Mouse (Mus musculus): ENCODE measurements around the gene Aox2.
"Not testable (repeated sequence)": the region's sequence is repeated elsewhere in the genome, so short reads cannot be mapped to it uniquely, and the experiment has no call there.

Aox2 gene

GRCm38 (mm10) chr1:58362296-58362695, 84.2 kb downstream of the Aox2 start:
- no peaks in the 10 kb centered on the region for H3K27me3 ChIP-seq (ENCODE audit: insufficient read depth, low read length)
- H3K36me3 ChIP-seq (ENCODE audit: insufficient read depth, low read length): no peaks in the 10 kb centered on the region
- H3K4me3 ChIP-seq (replicated peaks; ENCODE audit: low read length): 0 out of 2 replicates have a peak overlapping the region, but pooled peaks have one; percentile 1
- TF ChIP-seq POU5F1 (IDR thresholded peaks at IDR 0.05; ENCODE audit: borderline replicate concordance, low read length) (no peak), NANOG (IDR thresholded peaks at IDR 0.05; ENCODE audit: borderline replicate concordance, low read length) (no peak), CTCF (conservative IDR thresholded peaks at IDR 0.05; ENCODE audit: low read length) (no peak)
- peaks cover 19% of the 10 kb centered on the region for H3K9me3 ChIP-seq (ENCODE audit: low read length)
- H3K4me1 ChIP-seq (replicated peaks; ENCODE audit: low read depth, low read length): peaks cover 38% of the 10 kb centered on the region

DNA sequence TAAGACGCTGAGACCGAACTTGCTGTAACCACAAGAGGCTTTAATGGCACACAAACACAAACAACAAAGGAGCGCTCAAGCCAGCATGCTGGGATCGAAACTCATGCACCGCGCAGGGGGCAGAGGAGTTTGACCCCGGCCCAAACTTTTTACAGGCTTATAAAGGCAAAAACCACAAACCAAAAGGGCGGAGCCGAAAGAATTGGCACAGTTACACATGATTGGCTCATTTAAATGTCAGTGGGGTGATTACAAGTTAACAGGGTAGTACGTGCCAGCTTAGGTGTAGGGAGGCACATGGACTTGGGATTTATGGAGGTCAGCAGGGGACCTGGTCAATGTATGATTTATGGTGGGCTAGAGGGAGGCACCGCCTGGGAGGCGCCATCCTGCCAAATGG, 86.4 kb downstream of the Aox2 start:
- Histone ChIP-seq H3K4me1 (replicated peaks; ENCODE audit: low read depth, low read length) (peaks cover 39% of the 10 kb centered on the region), H3K36me3 (ENCODE audit: insufficient read depth, low read length) (no peaks in the 10 kb centered on the region), H3K4me3 (replicated peaks; ENCODE audit: low read length) (no peak overlapping the region), H3K9me3 (ENCODE audit: low read length) (peaks cover 19% of the 10 kb centered on the region), H3K27me3 (ENCODE audit: insufficient read depth, low read length) (no peaks in the 10 kb centered on the region)
- TF ChIP-seq CTCF (conservative IDR thresholded peaks at IDR 0.05; ENCODE audit: low read length): no peak
- TF ChIP-seq POU5F1 (IDR thresholded peaks at IDR 0.05; ENCODE audit: borderline replicate concordance, low read length): no peak
- no peak for TF ChIP-seq NANOG (IDR thresholded peaks at IDR 0.05; ENCODE audit: borderline replicate concordance, low read length)

DNA sequence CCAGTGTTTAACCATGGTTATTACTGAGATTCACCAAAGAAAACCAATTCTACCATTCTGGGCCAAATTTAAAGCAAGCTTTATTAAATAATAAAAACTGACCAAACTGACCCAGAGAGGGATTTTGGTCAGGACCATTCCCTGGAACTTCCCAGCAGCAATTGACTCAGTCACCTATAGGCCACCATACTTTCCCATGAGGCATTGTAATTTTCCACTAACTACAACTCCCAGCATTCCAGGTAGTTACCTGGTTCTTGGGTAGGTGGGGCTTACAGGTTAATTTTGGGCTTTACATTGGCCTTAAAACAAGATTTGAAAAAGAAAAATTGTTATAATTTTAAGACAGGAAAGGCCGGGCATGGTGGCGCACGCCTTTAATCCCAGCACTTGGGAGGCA, 87.7 kb downstream of the Aox2 start:
- Histone ChIP-seq H3K9me3 (ENCODE audit: low read length) (peaks cover 19% of the 10 kb centered on the region), H3K4me3 (replicated peaks; ENCODE audit: low read length) (no peak overlapping the region), H3K27me3 (ENCODE audit: insufficient read depth, low read length) (no peaks in the 10 kb centered on the region), H3K4me1 (replicated peaks; ENCODE audit: low read depth, low read length) (peaks cover 42% of the 10 kb centered on the region), H3K36me3 (ENCODE audit: insufficient read depth, low read length) (no peaks in the 10 kb centered on the region)
- TF ChIP-seq CTCF (conservative IDR thresholded peaks at IDR 0.05; ENCODE audit: low read length): no peak
- no peak for TF ChIP-seq NANOG (IDR thresholded peaks at IDR 0.05; ENCODE audit: borderline replicate concordance, low read length)
- no peak for TF ChIP-seq POU5F1 (IDR thresholded peaks at IDR 0.05; ENCODE audit: borderline replicate concordance, low read length)

GRCm38 (mm10) chr1:58366737-58367471, 88.8 kb downstream of the Aox2 start:
- peaks cover 38% of the 10 kb centered on the region for H3K4me1 ChIP-seq (replicated peaks; ENCODE audit: low read depth, low read length)
- H3K27me3 ChIP-seq (ENCODE audit: insufficient read depth, low read length): no peaks in the 10 kb centered on the region
- no peaks in the 10 kb centered on the region for H3K36me3 ChIP-seq (ENCODE audit: insufficient read depth, low read length)
- peaks cover 19% of the 10 kb centered on the region for H3K9me3 ChIP-seq (ENCODE audit: low read length)
- H3K4me3 ChIP-seq (replicated peaks; ENCODE audit: low read length): 0 out of 2 replicates have a peak overlapping the region, but pooled peaks have one; percentile 7
- no peak for TF ChIP-seq POU5F1 (IDR thresholded peaks at IDR 0.05; ENCODE audit: borderline replicate concordance, low read length)
- no peak for TF ChIP-seq CTCF (conservative IDR thresholded peaks at IDR 0.05; ENCODE audit: low read length)
- no peak for TF ChIP-seq NANOG (IDR thresholded peaks at IDR 0.05; ENCODE audit: borderline replicate concordance, low read length)

DNA sequence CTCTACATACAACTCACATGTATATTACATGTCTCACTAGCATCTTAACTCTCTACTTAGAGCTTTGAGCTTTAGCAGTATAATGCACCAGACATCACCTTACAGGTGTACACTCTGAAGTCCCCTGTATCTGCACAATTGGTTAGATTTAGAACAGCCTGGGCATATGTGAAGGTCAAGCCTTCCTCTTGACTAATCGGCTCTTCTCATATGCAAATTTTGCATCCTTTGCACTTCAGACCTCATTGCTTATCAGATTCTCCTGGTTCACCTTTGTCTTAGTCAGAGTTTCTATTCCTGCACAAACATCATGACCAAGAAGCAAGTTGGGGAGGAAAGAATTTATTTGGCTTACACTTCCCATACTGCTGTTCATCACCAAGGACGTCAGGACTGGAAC, 91.6 kb downstream of the Aox2 start:
- no peak overlapping the region for H3K4me3 ChIP-seq (replicated peaks; ENCODE audit: low read length)
- H3K9me3 ChIP-seq (ENCODE audit: low read length): peaks cover 6% of the 10 kb centered on the region
- TF ChIP-seq POU5F1 (IDR thresholded peaks at IDR 0.05; ENCODE audit: borderline replicate concordance, low read length) (no peak), CTCF (conservative IDR thresholded peaks at IDR 0.05; ENCODE audit: low read length) (no peak), NANOG (IDR thresholded peaks at IDR 0.05; ENCODE audit: borderline replicate concordance, low read length) (no peak)
- H3K4me1 ChIP-seq (replicated peaks; ENCODE audit: low read depth, low read length): peaks cover 32% of the 10 kb centered on the region
- no peaks in the 10 kb centered on the region for H3K27me3 ChIP-seq (ENCODE audit: insufficient read depth, low read length)
- H3K36me3 ChIP-seq (ENCODE audit: insufficient read depth, low read length): no peaks in the 10 kb centered on the region

- not testable (repeated sequence) for H3K36me3 ChIP-seq (ENCODE audit: insufficient read depth, low read length); H3K4me3 ChIP-seq (replicated peaks; ENCODE audit: low read length); H3K27me3 ChIP-seq (ENCODE audit: insufficient read depth, low read length); H3K4me1 ChIP-seq (replicated peaks; ENCODE audit: low read depth, low read length); H3K9me3 ChIP-seq (ENCODE audit: low read length)
These were observed 96.1 kb downstream of the Aox2 start for GRCm38 (mm10) chr1:58374266-58374665.

DNA sequence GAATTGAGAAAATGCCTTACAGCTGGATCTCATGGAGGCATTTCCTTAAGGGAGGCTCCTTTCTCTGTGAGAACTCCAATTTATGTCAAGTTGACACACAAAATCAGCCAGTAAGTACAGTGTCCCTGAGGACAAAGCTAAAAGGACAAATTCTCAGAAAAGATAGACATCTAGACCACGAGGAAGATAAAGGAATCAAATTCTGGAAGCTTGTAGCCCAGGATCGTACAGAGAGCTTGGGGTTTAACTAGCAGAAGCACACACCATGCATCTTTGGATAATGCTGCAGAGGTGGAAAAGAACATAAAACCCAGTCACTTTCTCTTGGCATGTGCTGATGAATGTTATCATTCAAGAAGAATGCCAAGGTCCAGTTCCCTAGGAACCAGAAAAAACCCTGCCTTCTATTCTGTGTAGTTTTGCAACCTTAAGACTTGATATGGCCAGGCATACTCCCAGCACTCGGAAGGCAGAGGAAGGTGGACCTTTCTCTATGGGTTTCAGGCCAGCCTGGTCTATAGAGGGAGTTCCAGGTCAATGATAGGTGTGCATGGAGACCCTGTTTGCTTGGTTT, 97.5 kb downstream of the Aox2 start:
- Histone ChIP-seq H3K4me1 (replicated peaks; ENCODE audit: low read depth, low read length) (no peaks in the 10 kb centered on the region), H3K9me3 (ENCODE audit: low read length) (no peaks in the 10 kb centered on the region), H3K4me3 (replicated peaks; ENCODE audit: low read length) (no peak overlapping the region), H3K36me3 (ENCODE audit: insufficient read depth, low read length) (no peaks in the 10 kb centered on the region), H3K27me3 (ENCODE audit: insufficient read depth, low read length) (no peaks in the 10 kb centered on the region)
- TF ChIP-seq POU5F1 (IDR thresholded peaks at IDR 0.05; ENCODE audit: borderline replicate concordance, low read length) (no peak), CTCF (conservative IDR thresholded peaks at IDR 0.05; ENCODE audit: low read length) (no peak), NANOG (IDR thresholded peaks at IDR 0.05; ENCODE audit: borderline replicate concordance, low read length) (no peak)

GRCm38 (mm10) chr1:58382586-58383281, 104.6 kb downstream of the Aox2 start:
- no peak overlapping the region for H3K4me3 ChIP-seq (replicated peaks; ENCODE audit: low read length)
- 0 out of 2 replicates have a peak, but pooled peaks cover 5% of the 10 kb centered on the region for H3K36me3 ChIP-seq (ENCODE audit: insufficient read depth, low read length)
- H3K4me1 ChIP-seq (replicated peaks; ENCODE audit: low read depth, low read length): no peaks in the 10 kb centered on the region
- TF ChIP-seq CTCF (conservative IDR thresholded peaks at IDR 0.05; ENCODE audit: low read length): no peak
- TF ChIP-seq POU5F1 (IDR thresholded peaks at IDR 0.05; ENCODE audit: borderline replicate concordance, low read length): no peak
- no peak for TF ChIP-seq NANOG (IDR thresholded peaks at IDR 0.05; ENCODE audit: borderline replicate concordance, low read length)
- no peaks in the 10 kb centered on the region for H3K27me3 ChIP-seq (ENCODE audit: insufficient read depth, low read length)
- H3K9me3 ChIP-seq (ENCODE audit: low read length): no peaks in the 10 kb centered on the region
